Comparison of ENCODE assay signal across 8 mouse cellular contexts in genomic region chr12:105722657-105723056, GRCm38 (mm10). TPM values are rescaled to one million over a fixed set of nuclear protein-coding genes. Genes with fewer than 3 reads are reported as not detected.
DNase-seq lines count a peak whose midpoint lies in the region.

No protein-coding gene starts in this region.

- intact Hi-C loops in heart, postnatal 36 days (cut with DNase I): loop anchor here (5.0 kb wide), 1 partner anchor 225 kb away; no protein-coding TSS in a partner anchor

- DNase-seq in heart, adult 8-10 months (ENCODE audit: low spot score): peak; percentile 26
- no peak for DNase-seq in heart, postnatal 36 days
- DNase-seq in 416B (ENCODE audit: low read depth) (peak; percentile 69), NIH3T3 (ENCODE audit: low read depth) (peak; percentile 83)
- DNase-seq in embryo, embryonic 9.5 days (ENCODE audit: extremely low spot score): peak; percentile 50
- peak; percentile 38 for DNase-seq in kidney, postnatal 14 days
- DNase-seq in neural tube, embryonic 10.5 days (ENCODE audit: extremely low spot score, low spot score): peak; percentile 36
- DNase-seq in thymus, postnatal 4 days: no peak

RNA-seq across cellular contexts. Expression of gene Ak7, which starts 16.9 kb away (rescaled TPM):
- not detected for total RNA-seq in heart, adult 8-10 months (2022)
- not detected for total RNA-seq in heart, postnatal 36 days (2021)

RNA-seq across cellular contexts. Expression of gene Atg2b, which starts 37.6 kb away (rescaled TPM):
- 10 to 100 TPM; 17.2 to 21.6 (median 18.5) TPM for total RNA-seq in heart, adult 8-10 months (2022)
- total RNA-seq in heart, postnatal 36 days (2021): 10 to 100 TPM; 18.4 to 20.2 TPM

RNA-seq across cellular contexts. Expression of gene Gskip, which starts 38.0 kb away (rescaled TPM):
- total RNA-seq in heart, adult 8-10 months (2022): 1 to 10 TPM; 6.5 to 9.8 (median 7.4) TPM
- total RNA-seq in heart, postnatal 36 days (2021): 1 to 10 TPM; 7.7 TPM

Comparison
In these comparisons a context has a peak if more than half of its experiments do, and no peak if none do; other contexts are left out.
1. DNase-seq: peak in heart, adult 8-10 months (single experiment), 416B (single experiment), NIH3T3 (single experiment), embryo, embryonic 9.5 days (single experiment), kidney, postnatal 14 days (single experiment) and neural tube, embryonic 10.5 days (single experiment); none in heart, postnatal 36 days (0 of 2) and thymus, postnatal 4 days (single experiment).